Mouse (Mus musculus) hindbrain, embryonic 15.5 days (tissue): ENCODE data around the gene H2-Eb1. TPM values are rescaled to one million over a fixed set of nuclear protein-coding genes. Genes with fewer than 3 reads are reported as not detected.

Source experiments
- ATAC-seq: fragments of 200-750 bp; cut with Nextera tagmentation; 2 replicates; pipeline ENCODE4 v1.8.0; 2017; ENCODE audit warnings: low read depth, moderate number of reproducible peaks, moderate TSS enrichment; ENCODE audit not compliant: low FRiP score
- H3K27ac ChIP-seq: fragments of 300-500 bp; sonication (generic); replicated peaks from 2 replicates; pipeline ENCODE4 v1.5.1; 2015; ENCODE audit warnings: mild to moderate bottlenecking, inconsistent platforms
- H3K27me3 ChIP-seq: fragments of 300-500 bp; sonication (generic); 2 replicates; pipeline ENCODE4 v1.6.1; 2015; ENCODE audit warnings: control low read depth, inconsistent platforms
- H3K36me3 ChIP-seq: fragments of 300-500 bp; sonication (generic); 2 replicates; pipeline ENCODE4 v1.6.1; 2015; ENCODE audit warnings: control low read depth, inconsistent platforms
- H3K4me1 ChIP-seq: fragments of 300-500 bp; sonication (generic); replicated peaks from 2 replicates; pipeline ENCODE4 v1.6.1; 2015; ENCODE audit warnings: control low read depth, inconsistent platforms
- H3K4me2 ChIP-seq: fragments of 300-500 bp; sonication (generic); 2 replicates; pipeline ENCODE4 v1.6.1; 2015; ENCODE audit warnings: moderate library complexity, mild to moderate bottlenecking, inconsistent platforms
- H3K4me3 ChIP-seq: fragments of 300-500 bp; sonication (generic); 2 replicates; pipeline ENCODE4 v1.5.1; 2015; ENCODE audit warnings: mild to moderate bottlenecking, inconsistent platforms
- H3K9ac ChIP-seq: fragments of 300-500 bp; sonication (generic); 2 replicates; pipeline ENCODE4 v1.6.1; 2015; ENCODE audit warnings: inconsistent platforms
- H3K9me3 ChIP-seq: fragments of 300-500 bp; sonication (generic); 2 replicates; pipeline ENCODE4 v1.6.1; 2016; ENCODE audit warnings: control low read depth, inconsistent platforms
- WGBS: fragments of 180-500 bp; shearing (Covaris S2); methylation state at CpG from one replicate; pipeline ENCODE4 v1.1.7; 2015; 5-methylcytosine and 5-hydroxymethylcytosine counted together
- polyA plus RNA-seq: library from polyadenylated mRNA; unstranded; fragments of >200 nt; fragmentation: Nextera tagmentation; extraction: Ambion mirVana; gene quantifications from 2 replicates; pipeline ENCODE4 v1.2.1, GENCODE M21; 2015

The H2-Eb1 gene
- 3.4 and 4.1 TPM in 2 replicates for polyA plus RNA-seq

DNA sequence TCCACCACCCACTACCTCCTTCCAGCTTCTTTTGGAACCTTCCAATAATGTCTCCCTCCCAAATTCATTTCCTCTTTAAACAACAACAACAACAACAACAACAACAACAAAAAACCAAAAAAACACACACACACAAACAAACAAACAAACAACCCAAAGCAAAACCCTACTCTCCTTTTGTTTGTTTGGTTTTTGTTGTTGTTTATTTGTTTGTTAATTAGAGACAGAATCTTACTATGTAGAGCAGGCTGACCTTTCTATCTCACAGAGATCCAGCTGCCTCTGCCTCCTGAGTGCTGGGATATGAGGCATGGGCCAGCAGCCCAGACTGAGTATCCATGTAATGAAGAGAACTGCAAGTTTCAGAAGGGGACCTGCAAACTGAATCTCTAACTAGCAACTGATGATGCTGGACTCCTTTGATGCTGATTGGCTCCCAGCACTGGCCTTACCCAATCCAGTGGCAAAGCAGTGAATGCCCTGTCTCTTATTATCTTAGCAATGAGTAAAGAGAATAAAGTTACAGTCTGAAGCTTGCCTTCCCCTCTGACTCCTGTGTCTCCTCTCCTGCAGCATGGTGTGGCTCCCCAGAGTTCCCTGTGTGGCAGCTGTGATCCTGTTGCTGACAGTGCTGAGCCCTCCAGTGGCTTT lies at the start of gene H2-Eb1:
TSS of gene H2-Eb1 (plus strand) at position 488 of the 651 bp plus-strand sequence.
- H3K36me3 ChIP-seq = no peaks in the 10 kb centered on the region
- H3K4me2 ChIP-seq = no peak within 1 kb of the TSS
- no peak within 1 kb of the TSS for H3K27ac ChIP-seq
- peak; percentile 86 for ATAC-seq
- peaks cover 7% of the 10 kb centered on the region; the same call in 1 of the 2 replicates for H3K4me1 ChIP-seq
- H3K27me3 ChIP-seq = 0 out of 2 replicates have a peak, but pooled peaks cover 3% of the 10 kb centered on the region
- H3K9ac ChIP-seq = no peak within 1 kb of the TSS
- no peaks in the 10 kb centered on the region for H3K9me3 ChIP-seq
- no peak within 1 kb of the TSS for H3K4me3 ChIP-seq

- no peak overlapping the region for H3K4me3 ChIP-seq
- no peaks in the 10 kb centered on the region for H3K36me3 ChIP-seq
- ATAC-seq = no peak
Observed at GRCm38 (mm10) chr17:34256501-34256900, 49.2 kb upstream of the H2-Eb1 start.

DNA sequence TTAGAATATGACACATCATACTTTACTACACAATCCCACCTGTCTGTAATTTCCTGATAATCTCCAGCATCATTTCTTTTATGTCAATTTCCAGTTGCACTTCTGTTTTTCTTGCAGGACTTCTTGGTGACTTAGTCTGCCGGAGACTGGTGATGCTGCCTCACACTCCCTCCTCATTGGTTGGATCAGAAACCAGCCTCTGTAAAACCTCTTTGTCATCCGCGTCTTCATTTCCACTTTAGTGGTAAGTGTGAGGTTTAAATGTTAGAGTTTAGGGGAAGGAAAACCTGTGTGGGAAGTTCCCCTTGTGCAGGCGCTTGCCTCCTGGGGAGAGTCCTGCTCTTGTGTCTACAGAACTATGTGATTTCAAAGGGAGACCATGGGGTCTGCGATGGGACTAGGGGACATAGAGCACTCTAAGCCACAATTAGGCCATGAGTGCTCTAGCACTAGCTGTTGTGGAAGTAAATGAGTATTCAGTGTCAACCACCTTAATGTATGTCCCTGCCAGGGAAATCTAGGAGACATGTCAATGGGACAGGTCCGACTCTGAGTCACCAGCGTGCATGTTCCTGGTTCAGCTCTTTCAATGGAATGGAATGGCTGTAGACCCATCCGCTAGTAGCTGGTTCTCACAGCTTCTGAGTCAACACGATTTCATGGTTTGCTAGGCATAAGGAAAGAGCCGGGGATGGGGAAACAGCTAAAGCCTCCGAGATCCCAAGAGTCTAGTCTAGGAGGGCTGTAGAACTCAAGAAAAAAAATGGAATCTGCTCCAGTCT lies 47.9 kb upstream of the H2-Eb1 start, which contains the start of gene H2-Ab1:
TSS of gene H2-Ab1 (plus strand) at position 96 of the 782 bp plus-strand sequence.
- Histone ChIP-seq H3K4me1 (no peaks in the 10 kb centered on the region), H3K36me3 (no peaks in the 10 kb centered on the region), H3K4me3 (no peak within 1 kb of the TSS), H3K4me2 (no peak within 1 kb of the TSS), H3K27me3 (peaks cover 8% of the 10 kb centered on the region; the same call in 1 of the 2 replicates), H3K9me3 (no peaks in the 10 kb centered on the region), H3K27ac (no peak within 1 kb of the TSS), H3K9ac (no peak within 1 kb of the TSS)
- 78% methylated on average over 11 of the region's 11 CpGs for WGBS
- ATAC-seq = no peak

More at GRCm38 (mm10) chr17:34256501-34256900, 49.2 kb upstream of the H2-Eb1 start:
- Histone ChIP-seq H3K27ac (no peak overlapping the region), H3K4me2 (no peak overlapping the region), H3K9ac (no peak overlapping the region), H3K4me1 (no peaks in the 10 kb centered on the region), H3K27me3 (peaks cover 6% of the 10 kb centered on the region; the same call in 1 of the 2 replicates), H3K9me3 (no peaks in the 10 kb centered on the region)
- 86% methylated on average over 5 of the region's 5 CpGs for WGBS

DNA sequence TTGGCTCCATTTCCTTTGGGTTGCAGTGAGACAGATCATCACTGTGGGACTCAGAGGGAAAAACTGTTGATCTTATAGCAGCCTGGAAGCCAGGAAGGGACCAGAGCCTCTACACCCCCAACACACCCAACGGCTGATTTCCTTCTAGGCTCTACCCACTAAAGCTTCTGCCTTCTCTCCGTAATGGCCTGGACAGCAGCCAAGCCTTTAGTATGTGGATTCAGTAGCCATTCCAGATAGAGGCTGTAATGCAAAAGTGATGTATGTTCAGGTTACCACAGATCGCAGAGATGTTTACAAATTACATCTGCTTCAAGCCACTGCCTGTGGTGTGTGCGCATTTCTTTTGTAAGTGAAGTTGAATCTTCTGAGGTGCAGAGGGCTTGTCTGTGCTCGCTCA lies 45.1 kb upstream of the H2-Eb1 start:
- Histone ChIP-seq H3K36me3 (no peaks in the 10 kb centered on the region), H3K9me3 (no peaks in the 10 kb centered on the region), H3K4me3 (no peak overlapping the region), H3K27me3 (peaks cover 26% of the 10 kb centered on the region), H3K4me1 (peaks cover 22% of the 10 kb centered on the region), H3K27ac (no peak overlapping the region), H3K4me2 (no peak overlapping the region), H3K9ac (no peak overlapping the region)
- no peak for ATAC-seq
- 75% methylated on average over 5 of the region's 5 CpGs for WGBS

DNA sequence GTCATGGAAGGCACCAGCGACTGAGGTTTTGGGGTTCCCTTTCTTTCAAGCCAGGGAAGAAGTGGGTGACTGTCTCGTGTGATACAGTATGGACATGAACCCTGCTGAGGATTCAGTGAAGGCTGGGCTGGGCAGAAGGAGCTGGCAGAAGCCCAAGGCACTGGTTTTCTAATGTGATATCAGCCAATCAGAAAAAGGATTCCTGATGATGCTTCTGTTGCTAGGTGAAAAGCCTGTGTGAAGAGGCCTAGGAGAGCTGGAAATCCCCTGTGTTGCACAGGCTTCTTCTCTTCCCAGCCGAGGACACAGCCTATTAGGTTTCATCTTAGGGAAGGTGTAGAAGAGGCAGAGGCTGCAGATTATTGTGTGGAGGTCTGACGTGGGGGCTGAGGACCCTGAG lies 44.2 kb upstream of the H2-Eb1 start:
- Histone ChIP-seq H3K4me1 (peaks cover 22% of the 10 kb centered on the region), H3K4me2 (no peak overlapping the region), H3K27ac (no peak overlapping the region), H3K36me3 (no peaks in the 10 kb centered on the region), H3K27me3 (peaks cover 31% of the 10 kb centered on the region), H3K4me3 (no peak overlapping the region), H3K9ac (no peak overlapping the region), H3K9me3 (no peaks in the 10 kb centered on the region)
- WGBS = 22% methylated on average over 4 of the region's 4 CpGs
- peak; percentile 74 for ATAC-seq

- Histone ChIP-seq H3K36me3 (no peaks in the 10 kb centered on the region), H3K4me3 (peak overlapping the region; percentile 44), H3K27ac (no peak overlapping the region), H3K4me1 (peaks cover 22% of the 10 kb centered on the region), H3K9me3 (no peaks in the 10 kb centered on the region), H3K4me2 (peak overlapping the region; percentile 99), H3K9ac (no peak overlapping the region), H3K27me3 (peaks cover 30% of the 10 kb centered on the region)
- peak; percentile 83 for ATAC-seq
- 0% methylated on average over 8 of the region's 8 CpGs for WGBS
Observed at GRCm38 (mm10) chr17:34263068-34263467, 42.6 kb upstream of the H2-Eb1 start.

DNA sequence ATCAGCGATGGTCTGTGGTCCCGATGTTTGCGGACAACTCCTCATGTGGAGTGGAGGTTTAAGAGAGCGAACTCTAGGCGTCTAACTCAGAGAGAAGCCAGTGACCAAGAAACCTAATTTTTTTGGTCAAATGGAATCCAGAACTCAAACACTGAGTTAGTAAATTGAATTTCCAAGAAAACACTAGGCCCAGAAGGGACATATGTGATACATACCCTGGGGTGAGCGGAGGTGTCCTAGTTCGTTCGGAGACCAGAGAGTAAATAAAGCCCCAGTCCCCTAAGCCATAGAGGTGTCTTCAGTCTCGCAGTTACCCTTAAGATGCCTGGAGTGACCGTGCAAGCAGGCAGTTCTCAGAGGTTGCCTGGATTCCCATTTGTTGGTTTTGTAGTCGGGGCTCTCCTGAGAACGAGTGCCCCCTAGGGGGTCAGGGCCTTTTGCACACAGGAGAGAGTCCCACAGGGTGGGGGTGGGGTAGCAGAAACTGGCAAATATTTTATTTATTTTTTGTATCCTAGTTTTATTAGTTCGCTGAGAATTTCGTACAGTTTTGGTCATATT lies 41.8 kb upstream of the H2-Eb1 start:
- peaks cover 26% of the 10 kb centered on the region for H3K27me3 ChIP-seq
- H3K27ac ChIP-seq = no peak overlapping the region
- no peaks in the 10 kb centered on the region for H3K36me3 ChIP-seq
- no peak overlapping the region for H3K9ac ChIP-seq
- H3K4me1 ChIP-seq = peaks cover 22% of the 10 kb centered on the region
- H3K4me3 ChIP-seq = peak overlapping the region; percentile 51
- no peak for ATAC-seq
- WGBS = 4% methylated on average over 14 of the region's 14 CpGs
- no peaks in the 10 kb centered on the region for H3K9me3 ChIP-seq
- H3K4me2 ChIP-seq = peak overlapping the region; percentile 99

DNA sequence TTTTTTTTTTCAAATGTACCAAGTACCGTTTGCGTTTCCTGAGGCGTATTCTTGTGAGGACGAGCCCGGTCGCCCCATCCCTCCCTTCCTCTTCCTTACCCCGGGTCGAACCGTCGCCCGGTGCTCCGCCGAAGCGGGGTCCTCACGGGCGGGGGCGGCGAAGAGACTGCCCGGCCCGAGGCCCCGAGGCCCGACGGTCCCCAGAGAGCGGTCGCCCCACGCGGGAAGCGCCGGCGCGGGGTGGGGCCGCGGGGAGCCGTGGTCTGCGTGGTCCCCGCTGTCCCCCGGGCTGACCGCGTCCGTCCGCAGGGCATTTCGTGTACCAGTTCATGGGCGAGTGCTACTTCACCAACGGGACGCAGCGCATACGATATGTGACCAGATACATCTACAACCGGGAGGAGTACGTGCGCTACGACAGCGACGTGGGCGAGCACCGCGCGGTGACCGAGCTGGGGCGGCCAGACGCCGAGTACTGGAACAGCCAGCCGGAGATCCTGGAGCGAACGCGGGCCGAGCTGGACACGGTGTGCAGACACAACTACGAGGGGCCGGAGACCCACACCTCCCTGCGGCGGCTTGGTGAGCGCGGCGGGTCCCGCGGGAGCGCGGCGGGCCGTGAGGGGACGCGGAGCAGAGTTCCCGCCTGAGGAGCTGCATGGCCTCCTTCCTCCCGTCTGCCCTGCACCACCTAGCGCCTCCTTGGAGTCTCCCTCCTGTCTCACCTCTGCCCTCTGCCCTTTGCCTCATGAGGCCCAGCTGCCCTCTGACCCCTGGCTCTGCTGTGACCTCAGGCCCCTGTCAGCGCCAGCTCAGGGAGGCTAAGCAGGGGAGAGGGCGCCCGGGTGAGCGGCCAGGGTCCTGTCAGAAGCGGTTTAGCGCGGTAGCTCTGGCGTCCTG lies 41.0 kb upstream of the H2-Eb1 start:
- no peak for ATAC-seq
- peak overlapping the region; percentile 99 for H3K4me2 ChIP-seq
- under 1% methylated on average over 91 of the region's 93 CpGs for WGBS

DNA sequence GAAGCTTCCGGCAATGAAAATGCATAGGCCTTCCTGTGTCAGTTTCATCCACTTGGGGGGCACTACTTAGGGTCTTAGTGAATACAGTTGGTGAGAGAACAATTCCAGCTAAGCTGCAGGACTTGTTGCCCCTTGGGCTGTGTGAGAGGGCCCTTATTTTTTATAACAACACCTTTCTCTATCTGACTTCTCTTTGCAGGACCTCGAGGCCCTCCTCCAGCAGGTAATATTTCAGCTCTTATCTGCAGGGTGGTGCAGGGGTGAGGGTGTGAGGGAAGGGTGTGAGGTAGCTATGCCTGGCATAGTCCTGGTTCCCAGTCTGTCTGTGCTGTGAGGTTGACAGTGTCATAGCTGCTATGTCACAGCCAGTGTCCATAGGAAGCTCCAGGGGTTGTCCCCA lies 37.4 kb upstream of the H2-Eb1 start:
- Histone ChIP-seq H3K4me3 (no peak overlapping the region), H3K4me1 (peaks cover 20% of the 10 kb centered on the region), H3K9me3 (no peaks in the 10 kb centered on the region), H3K27ac (no peak overlapping the region), H3K4me2 (no peak overlapping the region), H3K9ac (no peak overlapping the region), H3K36me3 (no peaks in the 10 kb centered on the region), H3K27me3 (peaks cover 21% of the 10 kb centered on the region)
- ATAC-seq = no peak
- WGBS = 86% methylated on average over 2 of the region's 2 CpGs

More for the DNA sequence above, 41.0 kb upstream of the H2-Eb1 start:
- Histone ChIP-seq H3K9ac (peak overlapping the region; percentile 40), H3K27ac (no peak overlapping the region), H3K4me1 (peaks cover 22% of the 10 kb centered on the region), H3K4me3 (peak overlapping the region; percentile 51), H3K9me3 (no peaks in the 10 kb centered on the region), H3K27me3 (peaks cover 26% of the 10 kb centered on the region), H3K36me3 (no peaks in the 10 kb centered on the region)

DNA sequence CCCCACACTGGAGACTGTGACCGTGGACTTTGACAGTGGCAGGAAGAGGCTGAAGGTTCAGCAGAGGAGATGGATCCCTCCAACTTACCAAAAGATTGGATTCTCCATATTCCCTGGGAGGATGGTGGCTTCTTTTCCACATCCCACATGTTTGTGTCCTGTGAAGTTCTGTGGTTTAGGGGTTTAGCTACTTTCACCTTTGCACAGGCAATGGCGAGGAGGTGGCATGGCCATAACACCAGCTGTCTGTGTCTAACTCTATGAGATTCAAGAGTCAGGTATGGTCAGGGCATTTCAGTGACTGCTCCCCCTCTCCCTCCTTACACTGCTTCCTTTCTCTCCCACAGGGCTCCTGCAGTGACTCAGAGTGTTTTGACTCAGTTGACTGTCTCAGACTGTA lies 36.9 kb upstream of the H2-Eb1 start:
- WGBS = 89% methylated on average over 2 of the region's 2 CpGs
- Histone ChIP-seq H3K36me3 (no peaks in the 10 kb centered on the region), H3K4me3 (no peak overlapping the region), H3K4me2 (no peak overlapping the region), H3K4me1 (peaks cover 15% of the 10 kb centered on the region), H3K9me3 (no peaks in the 10 kb centered on the region), H3K27me3 (peaks cover 19% of the 10 kb centered on the region), H3K27ac (no peak overlapping the region), H3K9ac (no peak overlapping the region)
- ATAC-seq = no peak

DNA sequence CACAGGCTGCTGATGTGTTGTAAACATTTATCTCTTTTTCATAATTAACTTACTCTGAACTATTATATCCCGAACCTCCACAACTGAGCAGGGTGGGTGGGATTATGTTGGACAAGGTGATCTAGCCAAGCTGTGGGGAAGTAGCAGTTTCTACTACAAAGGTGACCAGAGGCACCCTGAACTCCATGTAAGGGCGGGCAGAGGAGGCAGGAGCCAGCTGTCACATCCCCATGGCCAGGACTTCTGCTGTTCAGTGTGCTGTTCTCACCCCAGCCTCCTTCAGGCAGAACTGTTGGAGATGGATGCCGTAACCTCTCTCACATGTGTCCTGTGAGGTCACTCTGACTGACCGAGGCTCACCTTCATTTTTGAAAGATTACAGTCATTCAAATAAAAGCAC lies 35.9 kb upstream of the H2-Eb1 start:
- H3K9me3 ChIP-seq = no peaks in the 10 kb centered on the region
- no peaks in the 10 kb centered on the region for H3K36me3 ChIP-seq
- no peak overlapping the region for H3K4me3 ChIP-seq
- H3K9ac ChIP-seq = no peak overlapping the region
- H3K27ac ChIP-seq = no peak overlapping the region
- H3K27me3 ChIP-seq = peaks cover 12% of the 10 kb centered on the region
- H3K4me1 ChIP-seq = peaks cover 4% of the 10 kb centered on the region
- no peak for ATAC-seq
- WGBS = 75% methylated on average over 4 of the region's 4 CpGs
- H3K4me2 ChIP-seq = no peak overlapping the region
